Mouse (Mus musculus) megakaryocyte, embryonic 14.5 days (primary cell): ENCODE data around the gene Inpp5d.

Experiments
- FLI1 ChIP-seq: IDR thresholded peaks from 2 replicates; pipeline ENCODE4 v1.6.1; 2012; ENCODE audit warnings: low read length, inconsistent platforms, mixed read lengths
- GATA1 ChIP-seq: IDR thresholded peaks from 3 replicates; pipeline ENCODE4 v1.6.1; 2012; ENCODE audit warnings: mixed read lengths, low read length, inconsistent platforms, borderline replicate concordance

DNA sequence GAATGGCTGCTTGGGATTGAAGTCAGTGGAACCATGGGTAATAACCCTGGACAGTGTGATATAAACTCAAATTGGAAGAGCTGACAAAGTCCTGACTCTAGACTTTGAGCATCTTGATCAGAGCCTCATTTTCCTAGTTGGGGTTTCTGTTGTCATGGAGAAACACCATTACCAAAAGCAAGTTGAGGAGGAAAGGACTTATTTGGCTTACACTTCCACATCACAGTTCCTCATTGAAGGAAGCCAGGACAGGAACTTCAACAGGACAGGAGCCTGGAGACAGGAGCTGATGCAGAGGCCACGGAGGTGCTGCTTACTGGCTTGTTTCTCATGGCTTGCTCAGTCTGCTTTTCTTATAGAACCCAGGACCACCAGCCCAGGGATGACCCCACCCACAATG lies 31.3 kb downstream of the Inpp5d start:
- TF ChIP-seq GATA1 (no peak), FLI1 (no peak)
